Mouse (Mus musculus) lung, postnatal 14 days (tissue): ENCODE measurements around the gene Retsat.
A peak's percentile ranks its signal among the peaks of the same experiment; 100 is the strongest.

Experiments
- DNase-seq: peaks from one replicate; pipeline ENCODE4 v3.0.0; 2021

The Retsat gene

GRCm38 (mm10) chr6:72626391-72626790, 28.1 kb downstream of the Retsat start:
- no peak for DNase-seq

- DNase-seq, result no peak
These were observed 29.0 kb downstream of the Retsat start for GRCm38 (mm10) chr6:72627276-72627675.

GRCm38 (mm10) chr6:72630370-72630769, 32.1 kb downstream of the Retsat start:
- no peak for DNase-seq

- no peak for DNase-seq
These were observed 32.7 kb downstream of the Retsat start for GRCm38 (mm10) chr6:72630961-72631360.

GRCm38 (mm10) chr6:72631700-72632099, 33.4 kb downstream of the Retsat start:
- no peak for DNase-seq

GRCm38 (mm10) chr6:72634311-72634710, 36.0 kb downstream of the Retsat start:
- DNase-seq, result no peak

- DNase-seq, result peak; percentile 80
These were observed 37.6 kb downstream of the Retsat start for GRCm38 (mm10) chr6:72635760-72636431.

GRCm38 (mm10) chr6:72636940-72637339, 38.7 kb downstream of the Retsat start:
- no peak for DNase-seq

- no peak for DNase-seq
These were observed 43.1 kb downstream of the Retsat start for GRCm38 (mm10) chr6:72641218-72641954.

GRCm38 (mm10) chr6:72644576-72644975, 46.3 kb downstream of the Retsat start:
- no peak for DNase-seq

GRCm38 (mm10) chr6:72645364-72645763, 47.1 kb downstream of the Retsat start:
- no peak for DNase-seq

GRCm38 (mm10) chr6:72647383-72647820, 49.1 kb downstream of the Retsat start:
- DNase-seq, result peak; percentile 82

- no peak for DNase-seq
These were observed 49.8 kb downstream of the Retsat start for GRCm38 (mm10) chr6:72648002-72648595.

- DNase-seq, result peak; percentile 48
These were observed 52.1 kb downstream of the Retsat start for GRCm38 (mm10) chr6:72650338-72650851.

GRCm38 (mm10) chr6:72653419-72653818, 55.1 kb downstream of the Retsat start:
- DNase-seq, result peak; percentile 72

- DNase-seq, result no peak
These were observed 56.1 kb downstream of the Retsat start for GRCm38 (mm10) chr6:72654355-72654754.

GRCm38 (mm10) chr6:72655309-72656052, 57.2 kb downstream of the Retsat start:
- peak; percentile 60 for DNase-seq

- DNase-seq, result no peak
These were observed 57.8 kb downstream of the Retsat start for GRCm38 (mm10) chr6:72656053-72656442.

- DNase-seq, result no peak
These were observed 59.7 kb downstream of the Retsat start for GRCm38 (mm10) chr6:72658006-72658405.
